Mouse (Mus musculus): Measurements from ENCODE around the gene Smoc1. TPM values are rescaled to one million over a fixed set of nuclear protein-coding genes. Genes with fewer than 3 reads are reported as not detected.

Smoc1 gene
- total RNA-seq, 4 experiments from 2014 or later = 8.3 to 15.7 (median 11.5) TPM

DNA sequence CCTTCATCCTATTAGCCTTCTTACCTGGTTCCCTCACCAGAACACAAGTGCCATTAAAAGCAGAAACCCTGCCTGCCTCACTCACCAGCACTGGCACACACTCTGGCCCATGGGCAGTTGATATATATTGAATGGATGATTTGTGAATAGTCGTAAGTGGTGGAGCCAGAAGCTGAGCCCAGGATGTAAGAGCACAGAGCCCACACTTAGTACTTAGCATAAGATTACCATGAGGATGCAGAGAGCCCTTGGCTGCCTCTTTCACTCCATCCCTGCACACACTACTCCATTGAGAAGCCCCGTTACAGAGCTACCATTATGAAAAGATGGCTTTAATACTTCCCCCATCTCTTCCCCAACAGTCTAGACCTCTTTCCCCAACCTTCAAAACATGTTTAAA is 198.2 kb downstream of the Smoc1 start:
- no peak for DNase-seq (ENCODE audit: low spot score in 2 of 2)

DNA sequence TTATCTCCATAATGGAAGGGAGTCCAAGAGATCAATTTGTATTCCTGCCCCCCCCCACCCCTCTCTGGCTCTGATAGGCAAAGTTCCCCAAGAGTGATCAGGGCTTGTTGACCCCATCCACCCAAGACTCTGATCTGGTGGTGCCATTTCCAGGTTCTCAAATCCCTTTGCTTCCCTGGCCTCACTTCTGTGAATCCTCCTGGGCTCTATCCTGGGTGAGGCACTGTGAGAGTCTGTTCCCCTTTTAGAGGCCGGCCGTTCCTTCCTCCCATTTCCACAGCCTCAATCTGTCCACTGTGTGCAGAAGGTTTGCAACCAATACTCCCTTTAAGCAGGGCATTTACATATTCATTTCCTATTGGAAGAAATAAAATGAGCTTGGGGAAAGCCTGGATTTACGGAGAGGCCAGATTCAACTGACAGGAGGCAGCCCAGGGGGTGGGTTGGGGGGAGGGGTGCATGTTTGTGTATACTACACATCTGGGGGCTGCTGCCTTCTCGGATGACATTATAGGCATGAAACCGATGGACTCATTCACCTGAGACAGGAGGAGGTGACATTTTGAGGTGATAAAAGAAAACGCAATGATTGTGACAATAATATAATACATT is 199.5 kb downstream of the Smoc1 start:
- no peak for DNase-seq (ENCODE audit: low spot score in 2 of 2)

DNA sequence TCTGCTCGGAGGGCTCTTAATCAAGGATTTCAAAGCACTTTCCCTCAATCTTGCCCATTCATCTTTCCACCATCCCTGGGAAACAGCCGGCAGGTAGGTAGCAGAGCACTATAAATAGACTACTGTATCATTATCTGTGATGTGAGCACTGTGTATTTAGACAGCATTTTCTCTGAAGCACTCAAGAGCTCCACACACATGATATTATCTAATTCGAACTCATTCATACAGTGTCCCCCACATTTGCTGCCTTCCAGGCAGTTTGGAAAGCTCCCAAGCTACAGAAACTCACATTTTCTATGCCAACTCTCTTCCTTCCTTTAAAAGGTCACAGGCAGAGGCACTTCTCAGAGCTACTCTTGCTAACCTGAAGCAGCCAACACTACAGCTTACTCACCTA is 200.0 kb downstream of the Smoc1 start:
- no peak for DNase-seq (ENCODE audit: low spot score in 2 of 2)

DNA sequence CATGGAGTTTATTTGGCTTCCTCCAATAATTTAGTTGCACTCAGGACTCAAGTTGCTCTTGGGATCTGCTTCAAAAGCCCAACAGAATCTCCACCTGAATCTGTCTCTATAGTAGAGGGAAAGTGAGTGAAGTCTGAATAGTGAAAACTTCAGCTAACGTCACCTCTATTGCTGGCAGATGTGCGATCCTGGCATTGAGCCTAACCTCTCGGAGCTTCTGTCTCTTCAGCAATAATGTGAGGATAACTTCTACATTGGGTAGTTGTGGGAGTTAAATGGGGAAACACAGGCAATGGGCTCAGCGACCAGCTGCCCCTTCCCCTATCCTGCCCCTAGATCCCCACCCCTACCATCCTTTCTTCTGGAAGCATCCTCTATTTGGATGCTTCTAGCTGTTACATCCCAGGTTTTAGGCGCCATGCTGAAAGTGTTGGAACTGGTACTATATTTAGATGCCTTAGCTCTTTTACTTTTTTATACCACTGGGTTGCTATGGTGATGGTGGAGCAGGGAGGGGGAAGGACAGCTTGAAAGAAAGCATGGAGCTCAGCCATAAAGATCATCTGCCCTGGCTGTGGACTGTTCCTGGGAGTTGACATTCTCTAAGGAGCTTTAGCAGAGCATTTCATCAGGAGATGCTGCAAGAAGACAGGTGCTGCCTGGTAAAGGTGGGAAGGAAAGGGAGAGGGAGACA is 201.3 kb downstream of the Smoc1 start:
- DNase-seq (ENCODE audit: low spot score in 2 of 2) = peak; percentile 57 to 83

DNA sequence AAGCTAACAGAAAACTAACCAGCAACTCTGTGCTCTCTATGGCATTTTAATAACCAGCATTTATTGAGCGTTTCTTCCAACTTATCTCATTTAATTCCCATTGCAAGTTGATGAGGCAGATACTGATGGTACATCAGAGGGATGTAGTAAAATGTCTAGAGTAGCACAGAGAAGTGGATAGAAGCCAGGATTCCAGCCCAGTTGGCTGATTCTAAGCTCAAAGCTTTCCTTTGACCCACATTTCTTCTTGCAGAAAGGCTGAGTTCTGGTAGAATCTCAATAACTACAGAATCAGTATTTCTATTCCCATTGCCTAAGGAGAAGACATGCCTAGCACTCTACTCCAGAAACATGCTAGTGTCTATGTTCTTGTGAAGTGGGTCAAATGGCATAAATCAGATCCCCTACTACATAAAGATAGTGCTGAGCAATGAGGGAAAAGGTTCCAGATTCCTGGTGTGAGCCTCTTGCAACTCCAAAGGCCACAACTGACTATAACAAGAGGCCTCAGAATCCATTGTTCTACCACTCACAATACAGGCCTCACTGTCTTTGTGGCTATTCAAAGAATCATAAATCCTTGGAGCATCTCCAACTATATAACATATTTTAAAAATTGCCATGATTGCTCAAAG is 207.3 kb downstream of the Smoc1 start:
- no peak for DNase-seq (ENCODE audit: low spot score in 2 of 2)

DNA sequence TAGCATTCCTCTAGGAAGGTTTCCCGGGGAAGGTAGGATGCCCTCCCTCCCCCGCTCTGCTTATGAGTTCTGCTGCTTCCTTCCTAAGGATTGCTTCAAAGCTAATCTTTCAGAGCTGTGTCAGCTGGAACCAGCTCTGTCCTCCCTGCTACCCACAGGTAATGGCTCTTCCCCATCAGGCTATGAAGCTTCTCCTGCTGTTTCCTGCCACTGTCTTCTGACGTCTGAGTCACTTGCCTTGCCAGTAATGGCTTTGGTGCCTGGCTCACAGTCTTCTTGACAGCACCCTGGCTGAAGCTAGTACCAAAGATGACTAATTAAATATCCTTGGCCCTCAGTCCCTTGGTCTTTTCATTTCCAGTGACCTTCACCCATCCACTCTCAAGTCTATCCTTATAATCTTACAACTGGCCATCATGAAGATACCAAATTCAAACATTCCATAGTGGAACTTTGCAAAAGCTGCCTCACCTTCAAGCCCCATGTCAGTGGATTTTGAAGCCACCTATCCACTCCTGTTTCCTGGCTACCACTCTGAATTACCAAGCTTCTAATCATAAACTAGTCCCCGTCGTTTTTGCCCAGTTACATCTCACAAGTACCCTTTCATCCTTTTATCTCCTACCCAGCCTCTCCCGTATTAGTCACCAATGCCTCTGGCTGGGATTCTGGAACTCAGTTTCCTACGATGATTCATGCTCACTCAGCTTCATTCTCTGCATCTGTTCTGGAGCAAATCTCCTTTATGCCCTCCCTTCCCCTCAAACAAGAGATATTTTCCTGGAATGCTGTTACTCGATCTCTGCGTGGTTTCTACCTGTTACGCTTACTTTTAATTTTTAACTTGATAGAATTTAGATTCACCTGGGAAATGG is 209.1 kb downstream of the Smoc1 start:
- DNase-seq (ENCODE audit: low spot score in 2 of 2) = no peak

Small RNAs within 50 kb of the gene (microRNA-seq; reads per million reads assigned to microRNA genes)
- gene Mir3067 = 1.6 to 2.0 reads per million in 2 experiments

Other genes starting within 250 kb of the Smoc1 start
- gene Susd6, start 236.3 kb upstream of the Smoc1 start, total RNA-seq (2022) = 10 to 100 TPM; 62.8 to 67.0 (median 65.0) TPM
- gene Srsf5, start 81.3 kb upstream of the Smoc1 start, total RNA-seq (2022) = 100 to 1,000 TPM; 313 to 401 (median 363) TPM
- gene Slc10a1, start 58.1 kb upstream of the Smoc1 start, total RNA-seq (2022) = not detected